Mouse (Mus musculus) liver, embryonic 15.5 days (tissue): ENCODE data around the gene Gpr146. TPM values are rescaled to one million over a fixed set of nuclear protein-coding genes. Genes with fewer than 3 reads are reported as not detected.

Source experiments
- ATAC-seq: fragments of 200-750 bp; cut with Nextera tagmentation; 2 replicates; pipeline ENCODE4 v1.8.0; 2017; ENCODE audit warnings: moderate number of reproducible peaks, mild to moderate bottlenecking, moderate library complexity; ENCODE audit not compliant: insufficient read depth
- H3K27ac ChIP-seq: fragments of 300-500 bp; sonication (generic); replicated peaks from 2 replicates; pipeline ENCODE4 v1.5.1; 2015; ENCODE audit warnings: mild to moderate bottlenecking, inconsistent platforms
- H3K27me3 ChIP-seq: fragments of 300-500 bp; sonication (generic); 2 replicates; pipeline ENCODE4 v1.6.1; 2015; ENCODE audit warnings: mild to moderate bottlenecking, inconsistent platforms
- H3K36me3 ChIP-seq: fragments of 300-500 bp; sonication (generic); replicated peaks from 2 replicates; pipeline ENCODE4 v1.6.1; 2015; ENCODE audit warnings: moderate library complexity, mild to moderate bottlenecking, inconsistent platforms
- H3K4me1 ChIP-seq: fragments of 300-500 bp; sonication (generic); replicated peaks from 2 replicates; pipeline ENCODE4 v1.6.1; 2015; ENCODE audit warnings: inconsistent platforms
- H3K4me2 ChIP-seq: fragments of 300-500 bp; sonication (generic); 2 replicates; pipeline ENCODE4 v1.6.1; 2015; ENCODE audit warnings: moderate library complexity, mild to moderate bottlenecking, inconsistent platforms
- H3K4me3 ChIP-seq: fragments of 300-500 bp; sonication (generic); replicated peaks from 2 replicates; pipeline ENCODE4 v1.5.1; 2015; ENCODE audit warnings: mild to moderate bottlenecking, inconsistent platforms
- H3K9ac ChIP-seq: fragments of 300-500 bp; sonication (generic); 2 replicates; pipeline ENCODE4 v1.6.1; 2015; ENCODE audit warnings: moderate library complexity, mild to moderate bottlenecking, inconsistent platforms
- H3K9me3 ChIP-seq: fragments of 300-500 bp; sonication (generic); replicated peaks from 2 replicates; pipeline ENCODE4 v1.6.1; 2016; ENCODE audit warnings: inconsistent platforms
- WGBS: fragments of 180-500 bp; shearing (Covaris S2); methylation state at CpG from one replicate; pipeline ENCODE4 v1.1.7; 2015; ENCODE audit warnings: mixed read lengths; ENCODE audit not compliant: insufficient replicate concordance; 5-methylcytosine and 5-hydroxymethylcytosine counted together
- polyA plus RNA-seq: library from polyadenylated mRNA; unstranded; fragments of >200 nt; fragmentation: Nextera tagmentation; extraction: Ambion mirVana; gene quantifications from 2 replicates; pipeline ENCODE4 v1.2.1, GENCODE M21; 2015

Gpr146 gene
- polyA plus RNA-seq, 1 experiment from 2014 or later = 25.0 TPM

DNA sequence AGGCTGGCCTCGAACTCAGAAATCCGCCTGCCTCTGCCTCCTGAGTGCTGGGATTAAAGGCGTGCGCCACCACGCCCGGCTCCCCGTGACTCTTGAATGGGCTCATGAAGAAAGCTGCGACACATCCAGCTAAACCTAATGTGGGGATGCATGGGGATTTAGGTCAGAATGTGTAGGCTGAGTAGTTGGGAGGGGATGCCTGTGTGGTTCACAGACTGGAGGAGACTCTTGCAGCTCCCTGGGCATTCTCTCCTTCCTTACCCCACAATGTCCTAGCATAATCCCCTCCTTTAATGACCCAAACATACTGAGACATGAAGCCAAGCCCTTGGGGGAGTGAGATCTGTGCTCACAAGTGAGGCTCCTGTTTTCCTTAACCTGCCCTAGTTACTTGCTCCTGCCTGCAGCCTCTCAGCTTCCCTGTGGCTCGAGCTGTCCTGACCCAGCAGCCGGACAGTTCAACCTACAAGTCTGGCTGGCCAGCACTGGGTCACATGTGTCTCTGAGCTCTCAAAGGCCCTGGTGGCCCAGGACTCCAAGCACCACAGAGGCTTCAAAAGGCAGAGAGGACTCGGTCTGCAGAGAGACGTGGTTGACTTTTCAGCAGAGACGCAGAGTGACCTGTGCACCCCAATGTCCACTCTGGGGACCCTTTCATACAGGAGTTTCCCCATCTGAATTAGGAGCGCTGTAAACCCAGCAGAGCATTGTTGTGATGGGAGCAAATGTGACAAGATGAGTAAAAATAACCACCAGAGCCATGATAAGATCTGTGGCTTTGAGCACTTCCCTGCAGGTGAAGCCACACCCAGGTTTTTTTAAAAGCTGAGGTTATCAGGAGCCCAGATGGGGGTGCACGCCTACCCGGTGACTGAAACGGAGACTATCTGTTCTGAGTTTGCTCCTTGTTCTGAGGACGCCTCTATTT, 4.4 kb downstream of the Gpr146 start:
- 17% methylated on average over 18 of the region's 18 CpGs for WGBS
- Histone ChIP-seq H3K4me3 (peak overlapping the region; percentile 91), H3K9me3 (no peaks in the 10 kb centered on the region), H3K4me2 (peak overlapping the region; percentile 94), H3K27ac (peak overlapping the region; percentile 100), H3K27me3 (no peaks in the 10 kb centered on the region), H3K4me1 (peaks cover 92% of the 10 kb centered on the region), H3K36me3 (peaks cover 26% of the 10 kb centered on the region), H3K9ac (peak overlapping the region; percentile 90)
- peak; percentile 58 for ATAC-seq

DNA sequence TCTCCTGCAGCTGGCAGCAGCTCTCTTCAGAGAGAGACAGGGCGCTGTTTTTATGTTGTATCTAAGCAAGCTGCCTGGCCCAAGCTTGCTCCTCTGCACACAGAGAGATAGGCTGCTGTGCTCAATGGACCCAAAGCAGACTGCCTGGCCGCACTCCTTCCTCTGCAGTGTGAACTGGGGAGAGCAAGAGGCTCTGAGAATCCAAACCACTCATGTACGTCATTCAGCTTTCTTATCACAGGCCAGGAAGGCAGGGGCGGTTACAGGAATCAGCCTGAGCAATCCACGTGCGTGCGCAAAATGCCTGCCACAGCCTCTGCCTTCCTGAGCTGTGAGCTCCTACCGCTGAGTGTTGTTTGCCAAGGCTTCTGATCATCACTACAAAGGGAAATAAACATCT, 5.3 kb downstream of the Gpr146 start:
- WGBS = 6% methylated on average over 8 of the region's 8 CpGs
- H3K27ac ChIP-seq = peak overlapping the region; percentile 100
- peak; percentile 72 for ATAC-seq
- H3K4me3 ChIP-seq = peak overlapping the region; percentile 91
- H3K9ac ChIP-seq = peak overlapping the region; percentile 90
- peaks cover 27% of the 10 kb centered on the region for H3K36me3 ChIP-seq
- peak overlapping the region; percentile 94 for H3K4me2 ChIP-seq
- peaks cover 92% of the 10 kb centered on the region for H3K4me1 ChIP-seq
- H3K27me3 ChIP-seq = no peaks in the 10 kb centered on the region
- no peaks in the 10 kb centered on the region for H3K9me3 ChIP-seq

GRCm38 (mm10) chr5:139383234-139383633, 5.7 kb downstream of the Gpr146 start:
- no peak for ATAC-seq
- peak overlapping the region; percentile 94 for H3K4me2 ChIP-seq
- H3K9me3 ChIP-seq = no peaks in the 10 kb centered on the region

GRCm38 (mm10) chr5:139384531-139384930, 7.0 kb downstream of the Gpr146 start:
- H3K4me2 ChIP-seq = peak overlapping the region; percentile 94
- H3K4me3 ChIP-seq = no peak overlapping the region
- H3K27me3 ChIP-seq = no peaks in the 10 kb centered on the region
- peak overlapping the region; percentile 90; the same call in 1 of the 2 replicates for H3K9ac ChIP-seq
- H3K27ac ChIP-seq = peak overlapping the region; percentile 100
- peaks cover 92% of the 10 kb centered on the region for H3K4me1 ChIP-seq
- peaks cover 27% of the 10 kb centered on the region for H3K36me3 ChIP-seq
- ATAC-seq = no peak
- WGBS = 54% methylated on average over 10 of the region's 10 CpGs
- no peaks in the 10 kb centered on the region for H3K9me3 ChIP-seq

More at GRCm38 (mm10) chr5:139383234-139383633, 5.7 kb downstream of the Gpr146 start:
- Histone ChIP-seq H3K27me3 (no peaks in the 10 kb centered on the region), H3K9ac (peak overlapping the region; percentile 90), H3K4me3 (peak overlapping the region; percentile 91), H3K27ac (peak overlapping the region; percentile 100), H3K4me1 (peaks cover 92% of the 10 kb centered on the region), H3K36me3 (peaks cover 27% of the 10 kb centered on the region)
- 32% methylated on average over 9 of the region's 9 CpGs for WGBS

DNA sequence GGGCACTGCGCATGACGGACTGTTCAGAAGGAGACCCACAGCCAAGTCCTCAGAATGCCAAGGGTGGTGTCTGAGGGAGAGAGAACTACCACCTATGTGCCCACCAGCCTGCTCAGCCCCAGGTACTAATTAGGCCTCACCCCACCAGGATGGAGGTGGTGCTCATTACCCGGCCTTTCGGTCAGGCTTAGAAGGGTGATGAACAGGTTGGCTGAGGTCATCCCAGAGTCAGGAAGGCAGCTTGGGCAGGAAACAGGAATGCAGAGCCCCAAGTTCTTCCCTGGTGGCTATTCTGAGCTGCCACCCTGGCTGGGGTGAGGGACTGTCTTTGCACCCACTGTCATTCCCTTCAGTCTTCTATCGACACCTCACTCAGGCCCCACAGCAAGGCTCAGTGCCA, 8.6 kb downstream of the Gpr146 start:
- peak overlapping the region; percentile 100 for H3K27ac ChIP-seq
- H3K4me3 ChIP-seq = 0 out of 2 replicates have a peak overlapping the region, but pooled peaks have one; percentile 1
- H3K4me1 ChIP-seq = peaks cover 94% of the 10 kb centered on the region

GRCm38 (mm10) chr5:139387329-139388194, 10.1 kb downstream of the Gpr146 start:
- peaks cover 46% of the 10 kb centered on the region for H3K36me3 ChIP-seq
- peak overlapping the region; percentile 87 for H3K4me2 ChIP-seq
- peak overlapping the region; percentile 68 for H3K4me3 ChIP-seq
- WGBS = 72% methylated on average over 10 of the region's 10 CpGs
- ATAC-seq = no peak
- H3K4me1 ChIP-seq = peaks cover 95% of the 10 kb centered on the region
- no peaks in the 10 kb centered on the region for H3K9me3 ChIP-seq
- H3K27ac ChIP-seq = peak overlapping the region; percentile 100
- no peaks in the 10 kb centered on the region for H3K27me3 ChIP-seq
- peak overlapping the region; percentile 89 for H3K9ac ChIP-seq

More for the DNA sequence above, 8.6 kb downstream of the Gpr146 start:
- Histone ChIP-seq H3K9me3 (no peaks in the 10 kb centered on the region), H3K9ac (peak overlapping the region; percentile 46), H3K4me2 (peak overlapping the region; percentile 87), H3K36me3 (peaks cover 31% of the 10 kb centered on the region), H3K27me3 (no peaks in the 10 kb centered on the region)
- 84% methylated on average over 5 of the region's 5 CpGs for WGBS
- no peak for ATAC-seq

- Histone ChIP-seq H3K9ac (peak overlapping the region; percentile 89), H3K36me3 (peaks cover 52% of the 10 kb centered on the region), H3K27me3 (no peaks in the 10 kb centered on the region), H3K4me3 (peak overlapping the region; percentile 68), H3K9me3 (no peaks in the 10 kb centered on the region), H3K27ac (peak overlapping the region; percentile 100), H3K4me2 (peak overlapping the region; percentile 87), H3K4me1 (peaks cover 95% of the 10 kb centered on the region)
- WGBS = 38% methylated on average over 4 of the region's 4 CpGs
- ATAC-seq = no peak
Observed at GRCm38 (mm10) chr5:139388195-139388570, 10.7 kb downstream of the Gpr146 start.

- ATAC-seq = peak; percentile 75
- peak overlapping the region; percentile 68 for H3K4me3 ChIP-seq
- peaks cover 95% of the 10 kb centered on the region for H3K4me1 ChIP-seq
- peaks cover 59% of the 10 kb centered on the region for H3K36me3 ChIP-seq
- no peaks in the 10 kb centered on the region for H3K27me3 ChIP-seq
- 35% methylated on average over 17 of the region's 17 CpGs for WGBS
- peak overlapping the region; percentile 87 for H3K4me2 ChIP-seq
- H3K9ac ChIP-seq = peak overlapping the region; percentile 89
- no peaks in the 10 kb centered on the region for H3K9me3 ChIP-seq
- peak overlapping the region; percentile 100 for H3K27ac ChIP-seq
Observed at GRCm38 (mm10) chr5:139388694-139389675, 11.5 kb downstream of the Gpr146 start.

- ATAC-seq = peak; percentile 85
- peaks cover 59% of the 10 kb centered on the region for H3K36me3 ChIP-seq
- H3K4me1 ChIP-seq = peaks cover 95% of the 10 kb centered on the region
- peak overlapping the region; percentile 87 for H3K4me2 ChIP-seq
- H3K9me3 ChIP-seq = no peaks in the 10 kb centered on the region
- H3K27ac ChIP-seq = peak overlapping the region; percentile 100
- WGBS = 5% methylated on average over 6 of the region's 6 CpGs
- no peaks in the 10 kb centered on the region for H3K27me3 ChIP-seq
- peak overlapping the region; percentile 68 for H3K4me3 ChIP-seq
- peak overlapping the region; percentile 89 for H3K9ac ChIP-seq
Observed at GRCm38 (mm10) chr5:139389676-139390061, 12.2 kb downstream of the Gpr146 start.
